Mouse (Mus musculus) splenic B cell, adult 2 months (primary cell): ENCODE results near the gene St8sia1.

ENCODE experiments used
- DNase-seq: peaks from one replicate; pipeline ENCODE4 v3.0.0-alpha.2; 2011; ENCODE audit warnings: low read depth, low spot score
- H3K27me3 ChIP-seq: 2 replicates; pipeline ENCODE4 v1.6.1; 2012; ENCODE audit warnings: mild to moderate bottlenecking, low read length, moderate library complexity, mixed read lengths; ENCODE audit not compliant: control insufficient read depth, poor library complexity, insufficient read depth, severe bottlenecking
- H3K36me3 ChIP-seq: 2 replicates; pipeline ENCODE4 v1.6.1; 2012; ENCODE audit warnings: mild to moderate bottlenecking, low read length, moderate library complexity, mixed read lengths; ENCODE audit not compliant: control insufficient read depth, poor library complexity, insufficient read depth, severe bottlenecking

The St8sia1 gene

GRCm38 (mm10) chr6:142801687-142802086 is 162.6 kb downstream of the St8sia1 start:
- H3K36me3 ChIP-seq: no peaks in the 10 kb centered on the region
- DNase-seq: no peak
- H3K27me3 ChIP-seq: no peaks in the 10 kb centered on the region

- Histone ChIP-seq H3K27me3 (no peaks in the 10 kb centered on the region), H3K36me3 (no peaks in the 10 kb centered on the region)
- DNase-seq: no peak
These were observed 164.4 kb downstream of the St8sia1 start for GRCm38 (mm10) chr6:142799704-142800374.

GRCm38 (mm10) chr6:142798837-142799236 is 165.4 kb downstream of the St8sia1 start:
- no peaks in the 10 kb centered on the region for H3K36me3 ChIP-seq
- no peaks in the 10 kb centered on the region for H3K27me3 ChIP-seq
- no peak for DNase-seq

- no peak for DNase-seq
- H3K27me3 ChIP-seq: no peaks in the 10 kb centered on the region
These were observed 166.3 kb downstream of the St8sia1 start for GRCm38 (mm10) chr6:142797996-142798395.

GRCm38 (mm10) chr6:142795655-142796441 is 168.4 kb downstream of the St8sia1 start:
- no peak for DNase-seq
- H3K27me3 ChIP-seq: no peaks in the 10 kb centered on the region
- no peaks in the 10 kb centered on the region for H3K36me3 ChIP-seq

More at GRCm38 (mm10) chr6:142797996-142798395, 166.3 kb downstream of the St8sia1 start:
- no peaks in the 10 kb centered on the region for H3K36me3 ChIP-seq

GRCm38 (mm10) chr6:142795087-142795486 is 169.2 kb downstream of the St8sia1 start:
- no peak for DNase-seq
- no peaks in the 10 kb centered on the region for H3K36me3 ChIP-seq
- H3K27me3 ChIP-seq: no peaks in the 10 kb centered on the region

- no peaks in the 10 kb centered on the region for H3K27me3 ChIP-seq
- H3K36me3 ChIP-seq: no peaks in the 10 kb centered on the region
- DNase-seq: no peak
These were observed 170.8 kb downstream of the St8sia1 start for GRCm38 (mm10) chr6:142793468-142793867.

GRCm38 (mm10) chr6:142792241-142792968 is 171.8 kb downstream of the St8sia1 start:
- no peak for DNase-seq
- no peaks in the 10 kb centered on the region for H3K27me3 ChIP-seq
- H3K36me3 ChIP-seq: no peaks in the 10 kb centered on the region

- no peaks in the 10 kb centered on the region for H3K27me3 ChIP-seq
- DNase-seq: no peak
- no peaks in the 10 kb centered on the region for H3K36me3 ChIP-seq
These were observed 174.5 kb downstream of the St8sia1 start for GRCm38 (mm10) chr6:142789736-142790135.

GRCm38 (mm10) chr6:142788042-142788987 is 175.9 kb downstream of the St8sia1 start:
- Histone ChIP-seq H3K36me3 (no peaks in the 10 kb centered on the region), H3K27me3 (no peaks in the 10 kb centered on the region)
- DNase-seq: no peak

- no peaks in the 10 kb centered on the region for H3K27me3 ChIP-seq
- no peak for DNase-seq
These were observed 178.1 kb downstream of the St8sia1 start for GRCm38 (mm10) chr6:142786106-142786505.

GRCm38 (mm10) chr6:142785343-142785742 is 178.9 kb downstream of the St8sia1 start:
- H3K27me3 ChIP-seq: no peaks in the 10 kb centered on the region
- peak; percentile 76 for DNase-seq
- H3K36me3 ChIP-seq: no peaks in the 10 kb centered on the region

More at GRCm38 (mm10) chr6:142786106-142786505, 178.1 kb downstream of the St8sia1 start:
- no peaks in the 10 kb centered on the region for H3K36me3 ChIP-seq

- H3K27me3 ChIP-seq: no peaks in the 10 kb centered on the region
- DNase-seq: no peak
- H3K36me3 ChIP-seq: 0 out of 2 replicates have a peak, but pooled peaks cover 1% of the 10 kb centered on the region
These were observed 183.0 kb downstream of the St8sia1 start for GRCm38 (mm10) chr6:142781286-142781685.

GRCm38 (mm10) chr6:142780574-142781033 is 183.6 kb downstream of the St8sia1 start:
- no peak for DNase-seq
- Histone ChIP-seq H3K27me3 (no peaks in the 10 kb centered on the region), H3K36me3 (0 out of 2 replicates have a peak, but pooled peaks cover 1% of the 10 kb centered on the region)
